Mouse (Mus musculus): Measurements from ENCODE around the gene Nr1i2.
"Not testable (repeated sequence)": the region's sequence is repeated elsewhere in the genome, so short reads cannot be mapped to it uniquely, and the experiment has no call there.

Nr1i2 gene

DNA sequence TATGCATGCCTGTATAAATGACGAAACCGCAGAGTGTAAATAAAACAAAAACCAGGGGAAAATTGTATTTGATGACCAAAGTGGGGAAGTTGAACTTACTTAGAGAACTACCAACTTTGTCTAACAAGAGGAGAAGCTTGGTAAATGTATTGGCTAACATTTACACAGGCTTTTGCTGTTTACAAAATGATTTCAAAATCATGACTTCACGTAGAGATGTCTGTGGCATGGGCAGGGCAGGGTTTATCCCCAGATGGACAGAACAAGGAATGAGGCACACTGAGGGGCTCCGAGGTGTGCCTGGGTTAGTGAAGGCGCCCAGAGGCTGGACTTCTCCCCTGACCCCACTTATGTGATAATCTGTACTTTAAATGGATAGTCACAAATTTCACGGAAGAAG is 7.3 kb downstream of the Nr1i2 start:
- DNase-seq (ENCODE audit: low spot score), result no peak

DNA sequence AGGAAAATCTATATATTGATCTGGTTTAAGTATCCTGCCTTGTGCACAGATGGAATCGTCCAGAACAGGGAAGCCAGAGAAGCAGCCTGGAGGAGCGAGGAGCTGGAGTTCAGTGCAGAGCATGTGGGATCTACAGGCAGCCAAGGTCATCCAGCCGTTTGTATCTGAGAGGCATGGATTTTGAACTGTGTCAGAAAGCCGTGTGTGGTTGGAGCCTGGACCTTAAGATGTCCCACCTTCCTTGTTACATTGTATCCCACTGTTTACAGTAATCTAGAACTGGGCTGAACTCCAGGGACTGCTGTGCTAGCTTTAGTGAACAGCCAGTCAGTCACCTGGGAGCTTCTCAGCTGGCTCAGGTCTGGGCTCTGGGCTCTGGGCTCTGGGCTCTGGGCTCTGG is 8.1 kb downstream of the Nr1i2 start:
- DNase-seq (ENCODE audit: low spot score), result no peak

DNA sequence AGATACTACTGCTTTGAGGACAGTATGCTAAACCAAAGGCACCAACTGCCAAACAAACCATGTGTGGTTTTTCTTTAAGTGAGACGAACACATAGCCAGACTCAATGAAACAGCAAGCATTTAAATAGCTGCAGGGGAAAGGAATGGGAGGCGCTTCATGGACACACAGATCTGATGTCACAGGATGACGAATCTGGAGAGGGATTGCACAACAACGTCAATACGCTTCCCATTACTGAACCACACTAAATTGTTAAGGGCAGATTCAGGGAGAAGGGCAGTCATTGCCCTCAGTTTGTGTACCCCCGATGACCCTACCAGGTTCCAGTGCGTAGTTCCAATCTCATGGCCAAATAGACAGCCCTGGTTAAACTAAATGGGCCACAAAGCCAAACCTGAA is 8.8 kb downstream of the Nr1i2 start:
- DNase-seq (ENCODE audit: low spot score), result no peak

DNA sequence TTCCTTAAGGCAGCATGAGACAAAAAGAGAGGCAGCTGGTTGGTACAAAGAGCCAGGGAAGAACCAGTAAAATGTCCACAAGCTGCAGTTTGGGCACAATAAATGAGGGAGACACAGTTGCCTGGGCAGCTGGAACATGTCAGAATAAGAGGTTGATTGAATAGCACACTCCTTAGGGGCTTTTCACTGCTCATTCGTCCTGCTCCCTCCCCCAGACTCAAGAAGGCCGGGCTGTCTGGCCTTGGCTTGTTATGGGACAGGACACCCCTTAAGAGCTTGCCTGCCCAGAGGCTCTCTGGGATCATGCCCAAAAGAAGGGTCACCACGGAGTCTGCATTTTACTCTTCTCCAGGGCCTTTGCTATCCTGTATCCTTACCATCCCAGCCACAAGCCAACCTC is 11.3 kb downstream of the Nr1i2 start:
- DNase-seq (ENCODE audit: low spot score), result no peak

DNA sequence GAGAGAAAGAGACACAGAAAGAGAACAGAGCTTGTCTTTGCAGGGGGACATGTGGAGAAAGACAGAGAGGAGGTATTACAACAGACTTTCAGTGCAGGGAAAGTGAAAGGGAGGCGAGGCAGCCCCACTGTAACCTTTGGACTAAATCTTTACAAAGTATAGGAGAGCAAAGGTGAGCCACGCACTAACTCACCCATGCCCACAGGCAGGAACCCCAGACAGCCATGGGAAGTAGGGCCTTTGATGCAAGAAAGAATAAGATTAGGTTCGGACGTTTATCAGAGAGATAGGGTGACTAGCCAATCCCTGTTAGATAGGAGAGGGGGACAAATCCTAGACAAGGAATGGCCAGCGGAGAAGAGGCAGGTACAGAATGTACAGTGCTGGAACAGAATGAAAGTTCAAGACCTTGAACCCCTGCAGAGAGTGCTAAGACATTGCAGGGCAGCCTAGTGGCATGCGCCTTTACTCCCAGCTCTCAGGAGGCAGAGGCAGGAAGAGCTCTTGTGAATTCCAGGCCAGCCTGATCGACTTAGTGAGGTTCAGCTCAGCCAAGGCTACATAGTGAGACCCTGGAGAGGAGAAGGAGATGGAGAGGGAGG is 12.0 kb downstream of the Nr1i2 start:
- no peak for DNase-seq (ENCODE audit: low spot score)

DNA sequence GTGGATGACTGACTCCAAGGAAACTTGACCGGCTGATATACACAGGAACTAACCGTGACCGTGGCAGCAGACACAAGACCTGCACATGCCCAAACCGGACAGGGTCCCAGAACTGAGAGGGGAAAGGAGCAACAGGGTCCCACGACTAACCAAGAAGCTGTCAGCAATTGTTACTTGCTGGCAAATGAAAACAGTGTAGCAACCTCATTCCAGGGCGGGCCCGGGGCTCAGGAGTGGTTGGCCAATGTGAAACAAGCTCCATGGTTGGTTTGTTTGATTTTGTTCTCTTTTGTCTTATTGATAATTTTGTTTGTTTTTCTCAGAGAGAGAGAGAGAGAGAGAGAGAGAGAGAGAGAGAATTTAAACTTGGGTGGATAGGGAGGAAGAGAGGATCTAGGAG is 13.7 kb downstream of the Nr1i2 start:
- no peak for DNase-seq (ENCODE audit: low spot score)

DNA sequence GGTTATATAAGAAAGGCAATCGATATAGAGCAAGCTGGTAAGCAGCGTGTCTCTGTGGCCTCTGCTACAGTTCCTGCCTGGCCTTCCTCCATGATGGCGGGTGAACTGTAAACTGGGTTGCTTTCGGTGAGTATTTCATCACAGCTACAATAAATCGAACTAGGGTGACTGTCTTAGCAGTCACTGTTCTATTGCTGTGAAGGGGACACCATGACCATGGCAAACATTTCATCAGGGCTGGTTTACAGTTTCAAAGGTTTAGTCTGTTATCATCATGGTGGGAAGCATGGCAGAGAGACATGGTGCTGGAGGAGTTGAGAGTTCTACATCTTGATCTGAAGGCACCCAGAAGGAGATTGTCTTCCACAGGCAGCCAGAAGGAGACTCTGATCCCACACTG is 14.8 kb downstream of the Nr1i2 start:
- DNase-seq (ENCODE audit: low spot score), result no peak

DNA sequence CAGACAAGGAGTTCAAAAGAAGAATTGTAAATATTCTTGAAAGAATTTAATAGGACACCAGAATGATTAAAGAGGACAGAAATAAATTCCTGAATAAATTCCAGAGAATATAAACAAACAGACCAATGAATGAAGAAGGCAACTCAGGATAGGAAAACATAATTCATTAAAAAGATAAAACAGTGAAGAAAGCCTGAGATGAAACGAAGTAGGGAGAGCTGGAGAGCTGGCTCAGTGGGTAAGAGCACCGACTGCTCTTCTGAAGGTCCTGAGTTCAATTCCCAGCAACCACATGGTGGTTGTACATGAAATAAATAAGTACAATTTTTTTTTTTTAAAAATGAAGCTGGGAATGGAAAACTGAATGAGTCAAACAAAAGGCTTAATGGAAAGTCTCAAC is 19.9 kb downstream of the Nr1i2 start:
- no peak for DNase-seq (ENCODE audit: low spot score)

DNA sequence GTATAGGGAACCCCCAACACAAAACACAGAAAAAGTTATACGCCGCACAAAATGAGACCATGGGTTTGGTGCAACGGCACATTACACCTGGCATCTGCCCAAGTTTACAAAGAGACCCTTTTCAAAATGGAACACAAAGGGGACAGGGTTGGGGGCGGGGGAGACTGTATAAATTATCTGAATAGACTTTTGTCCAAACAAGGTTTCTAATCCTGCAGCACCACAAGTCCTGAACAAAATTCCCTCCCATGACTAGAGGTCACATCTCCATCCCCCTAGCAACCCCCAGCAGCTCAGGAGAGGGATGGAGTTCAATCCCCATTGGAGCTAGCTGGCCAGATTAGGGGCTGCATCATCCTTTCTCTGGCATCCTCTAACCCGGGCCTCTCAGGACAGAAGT is 22.1 kb downstream of the Nr1i2 start:
- no peak for DNase-seq (ENCODE audit: low spot score)

DNA sequence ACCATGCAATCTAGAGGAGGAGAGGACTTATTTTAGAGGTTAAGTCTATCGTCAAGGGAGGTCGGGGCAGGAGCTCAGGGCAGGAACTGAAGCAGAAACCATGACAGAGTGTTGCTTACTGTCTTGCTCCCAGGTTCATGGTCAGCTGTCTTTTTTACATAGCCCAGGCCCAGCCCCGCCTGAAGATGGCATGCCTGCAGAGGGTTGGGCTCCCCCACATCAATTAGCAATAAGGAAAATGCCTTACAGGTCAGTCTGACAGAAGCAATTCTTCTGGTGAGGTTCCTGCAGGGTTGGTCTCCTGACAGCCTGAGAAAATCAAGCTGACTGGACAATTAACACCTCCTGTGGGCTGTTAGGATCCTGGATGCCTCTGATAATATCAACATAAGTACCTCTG is 23.0 kb downstream of the Nr1i2 start:
- no peak for DNase-seq (ENCODE audit: low spot score)

DNA sequence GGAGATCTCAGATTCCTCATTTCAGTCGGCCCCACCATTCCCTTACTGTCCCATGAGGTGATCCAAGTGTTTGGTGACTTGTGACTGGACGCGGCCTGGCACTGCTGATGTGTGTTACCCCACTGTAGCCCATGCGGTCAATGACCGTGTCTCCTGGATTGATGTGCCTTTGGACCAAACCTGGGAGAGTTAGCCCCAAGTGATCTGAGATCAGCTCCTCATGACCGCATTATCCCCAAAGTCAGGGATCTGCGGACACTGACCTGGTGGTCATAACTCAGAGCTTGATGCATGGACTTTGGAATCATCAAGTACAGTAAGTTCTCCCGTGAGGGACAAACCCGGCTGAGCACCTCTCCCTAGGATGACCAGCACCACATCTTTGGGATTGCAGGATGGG is 38.7 kb downstream of the Nr1i2 start:
- DNase-seq (ENCODE audit: low spot score), result no peak

DNA sequence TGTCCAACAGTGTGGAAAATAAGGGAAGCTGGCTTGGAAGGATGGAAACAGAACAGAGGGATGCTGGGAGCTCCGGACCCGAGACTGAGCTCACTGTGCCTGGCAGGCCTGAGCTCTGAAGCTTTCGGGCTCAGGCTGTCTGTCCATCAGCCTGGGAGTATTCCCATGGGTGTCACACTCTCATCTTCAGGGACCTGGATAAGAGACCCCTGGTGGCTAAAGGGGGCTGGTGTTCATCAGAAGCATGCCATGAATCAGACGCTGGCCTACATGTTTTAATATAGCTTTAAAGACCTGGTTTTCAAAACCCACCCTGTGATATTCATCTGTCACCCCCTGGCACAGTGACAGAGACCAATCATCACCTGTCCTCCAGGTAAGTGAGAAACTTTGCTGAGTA is 39.5 kb downstream of the Nr1i2 start:
- DNase-seq (ENCODE audit: low spot score), result no peak

DNA sequence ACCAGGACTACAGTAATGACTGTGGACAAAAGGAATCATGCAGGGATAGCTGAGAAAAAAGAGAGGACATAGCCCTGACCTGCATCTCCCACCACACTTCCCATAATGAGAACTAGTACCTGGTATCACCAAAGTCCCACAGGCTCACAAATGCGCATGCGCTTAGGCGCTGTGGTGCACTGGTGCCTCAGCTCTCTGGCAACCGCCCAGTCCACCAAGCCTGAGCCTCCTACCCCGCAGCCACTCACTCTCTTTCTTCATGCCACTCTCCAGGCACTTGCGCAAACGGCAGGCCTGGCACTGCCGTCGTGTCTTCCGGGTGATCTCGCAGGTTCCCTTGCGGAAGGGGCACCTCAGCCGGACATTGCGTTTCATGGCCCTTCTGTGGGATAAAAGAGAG is 40.6 kb downstream of the Nr1i2 start:
- no peak for DNase-seq (ENCODE audit: low spot score)

DNA sequence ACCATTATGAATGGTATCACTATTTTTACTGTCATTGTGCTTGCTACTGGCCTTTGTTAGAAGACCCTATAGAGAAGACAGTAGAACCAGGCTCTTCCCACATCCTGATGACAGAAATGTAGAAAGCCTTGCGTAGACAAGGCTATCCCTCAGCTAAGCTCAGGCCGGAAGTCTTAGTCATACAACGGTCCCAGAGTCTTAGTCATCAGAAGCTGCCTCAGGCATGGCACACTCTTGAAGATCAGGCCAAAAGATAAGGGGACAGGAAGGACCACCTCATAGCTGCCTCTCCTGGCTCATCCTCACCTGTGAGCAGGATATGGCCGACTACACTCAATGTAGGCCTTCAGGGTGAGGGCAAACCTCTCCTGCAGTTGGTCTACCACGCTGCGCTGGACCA is 44.2 kb downstream of the Nr1i2 start:
- no peak for DNase-seq (ENCODE audit: low spot score)

DNA sequence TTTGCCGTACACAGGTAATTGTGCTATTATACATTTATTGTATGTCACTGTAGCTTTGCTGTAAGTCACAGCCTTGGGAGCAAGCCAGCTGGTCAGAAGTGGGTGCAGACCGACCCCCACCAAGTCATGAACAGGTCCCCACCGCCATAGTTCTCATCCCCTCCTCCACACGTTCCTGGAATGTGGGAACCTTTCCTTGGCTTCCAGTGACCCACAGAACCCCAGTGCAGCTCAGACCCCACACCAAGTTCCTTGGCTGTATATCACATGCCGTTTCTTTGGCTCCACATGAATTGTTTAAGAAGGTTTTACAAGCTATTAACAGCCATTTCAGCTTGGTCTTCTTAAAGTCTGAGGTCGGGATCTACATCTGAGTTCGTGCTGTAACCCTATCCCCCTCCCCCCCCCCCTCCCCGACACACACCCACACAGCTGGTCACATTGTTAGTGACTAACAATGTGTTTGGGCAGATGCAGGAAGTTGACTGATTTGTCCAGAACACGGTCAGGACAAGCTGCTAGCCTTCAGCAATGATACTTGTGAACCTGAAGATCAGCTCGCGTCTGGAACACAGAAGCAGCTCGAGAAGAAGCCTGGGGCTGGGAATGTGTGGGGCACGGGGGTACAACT is 46.2 kb downstream of the Nr1i2 start:
- no peak for DNase-seq (ENCODE audit: low spot score)

DNA sequence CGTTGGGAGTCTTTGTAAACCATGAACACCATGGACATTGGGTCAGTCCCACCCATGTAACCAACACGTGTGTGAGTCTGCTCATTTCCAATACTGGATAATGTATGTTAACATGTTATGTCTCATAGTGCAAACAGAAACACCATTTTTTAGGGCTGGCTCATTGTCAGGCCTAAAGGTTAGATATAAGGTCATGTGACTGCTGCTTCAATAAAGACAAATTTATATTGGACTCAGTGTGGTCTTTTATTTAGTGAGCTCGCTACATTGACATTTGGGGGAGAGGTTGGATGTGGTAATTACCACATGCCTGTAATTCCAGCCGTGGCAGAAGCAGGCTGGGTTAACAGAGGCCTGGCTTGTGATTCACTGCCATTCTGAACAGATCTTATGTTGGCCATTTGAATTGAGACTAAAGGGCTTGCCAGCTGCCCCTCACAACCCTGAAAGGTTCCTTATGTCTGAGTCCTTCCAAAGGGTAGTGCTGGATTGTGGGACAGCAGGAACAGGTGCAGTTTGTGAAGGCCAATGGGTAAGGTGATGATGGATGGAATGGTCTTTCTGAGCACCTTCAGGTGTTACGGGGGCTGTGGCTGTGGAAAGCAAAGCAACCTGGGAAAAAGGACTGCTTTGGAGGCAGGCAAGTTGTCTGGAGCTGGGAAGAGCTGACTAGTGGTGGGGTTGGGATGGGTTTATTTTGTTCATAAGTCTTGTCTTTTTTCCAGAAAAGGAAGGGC is 48.6 kb downstream of the Nr1i2 start:
- DNase-seq (ENCODE audit: low spot score), result no peak

DNA sequence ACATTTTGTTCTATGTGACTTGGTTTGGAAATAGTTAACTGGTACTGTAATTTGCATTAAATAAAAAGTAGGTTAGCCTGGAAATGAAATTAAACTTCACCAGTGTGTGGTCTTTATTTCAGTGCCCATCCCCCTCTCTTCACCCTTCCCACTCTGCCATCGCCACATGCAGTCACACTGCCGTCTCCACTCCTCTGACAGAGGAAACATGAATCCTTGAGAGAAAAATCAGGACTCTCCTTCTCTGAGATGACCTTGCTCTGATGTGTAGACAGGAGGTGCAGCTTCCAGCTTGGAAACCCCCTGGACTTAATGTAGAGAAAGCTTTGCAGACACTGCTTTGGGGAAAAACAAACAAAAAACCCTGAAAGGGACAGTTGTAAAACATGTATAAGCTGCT is 49.2 kb downstream of the Nr1i2 start:
- no peak for DNase-seq (ENCODE audit: low spot score)

DNA sequence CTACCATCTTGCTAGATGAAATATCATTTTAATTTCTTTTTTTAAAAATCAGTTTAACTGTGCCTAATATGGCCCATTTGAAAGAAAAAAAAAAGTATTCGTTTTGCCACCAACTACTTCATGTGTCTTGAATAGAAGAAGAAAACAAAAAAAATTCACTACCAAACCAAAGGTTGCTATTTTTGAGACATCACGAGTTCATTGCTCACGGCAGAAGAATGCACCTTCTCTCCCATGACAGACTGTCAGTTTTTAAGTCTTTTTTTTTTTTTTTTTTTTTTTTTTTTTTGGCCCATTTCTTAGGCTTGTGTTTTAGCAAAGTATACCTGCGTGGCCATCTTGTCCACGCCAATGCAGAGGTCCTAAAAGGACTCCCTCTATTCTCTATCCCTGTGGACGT is 50.5 kb downstream of the Nr1i2 start:
- DNase-seq (ENCODE audit: low spot score), result no peak

DNA sequence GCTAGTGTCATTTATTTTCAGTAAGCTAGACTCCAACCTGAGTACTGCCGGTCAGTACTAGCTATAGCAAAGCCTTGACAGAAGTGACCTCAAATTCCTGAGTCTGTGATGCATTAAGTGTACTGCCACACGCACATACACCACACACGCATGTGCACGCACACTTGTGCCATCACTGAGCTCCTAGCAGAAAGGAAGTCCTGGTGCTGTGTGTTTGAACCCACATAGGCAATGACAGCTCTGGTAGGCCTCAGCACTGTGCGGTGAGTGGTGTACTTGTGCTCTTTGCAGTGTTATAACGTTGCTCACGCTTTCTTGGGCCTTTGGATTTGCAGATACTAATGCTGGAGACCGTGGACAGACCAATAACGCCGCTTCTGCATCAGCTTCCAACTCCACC is 54.5 kb downstream of the Nr1i2 start:
- no peak for DNase-seq (ENCODE audit: low spot score)

DNA sequence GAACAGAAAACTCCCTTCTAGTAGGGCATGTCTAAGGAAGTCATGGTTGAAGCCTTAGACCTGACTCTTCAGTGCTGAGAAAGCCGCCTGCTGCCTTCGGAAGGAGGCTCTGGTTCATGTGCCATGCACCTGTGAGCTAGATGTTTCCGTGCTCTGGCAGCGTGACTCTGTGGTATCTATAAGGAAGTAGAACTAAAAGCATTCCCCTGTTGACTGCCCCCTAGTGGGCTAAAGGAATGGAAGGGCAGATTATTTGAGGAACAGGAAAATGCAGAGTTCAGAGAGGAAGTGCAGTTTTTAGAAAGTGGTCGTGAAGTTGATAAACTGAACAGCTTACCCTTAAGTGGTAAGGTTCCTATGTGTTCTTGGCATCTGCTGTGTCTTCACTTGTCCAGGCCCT is 54.9 kb downstream of the Nr1i2 start:
- DNase-seq (ENCODE audit: low spot score), result peak; percentile 49

DNA sequence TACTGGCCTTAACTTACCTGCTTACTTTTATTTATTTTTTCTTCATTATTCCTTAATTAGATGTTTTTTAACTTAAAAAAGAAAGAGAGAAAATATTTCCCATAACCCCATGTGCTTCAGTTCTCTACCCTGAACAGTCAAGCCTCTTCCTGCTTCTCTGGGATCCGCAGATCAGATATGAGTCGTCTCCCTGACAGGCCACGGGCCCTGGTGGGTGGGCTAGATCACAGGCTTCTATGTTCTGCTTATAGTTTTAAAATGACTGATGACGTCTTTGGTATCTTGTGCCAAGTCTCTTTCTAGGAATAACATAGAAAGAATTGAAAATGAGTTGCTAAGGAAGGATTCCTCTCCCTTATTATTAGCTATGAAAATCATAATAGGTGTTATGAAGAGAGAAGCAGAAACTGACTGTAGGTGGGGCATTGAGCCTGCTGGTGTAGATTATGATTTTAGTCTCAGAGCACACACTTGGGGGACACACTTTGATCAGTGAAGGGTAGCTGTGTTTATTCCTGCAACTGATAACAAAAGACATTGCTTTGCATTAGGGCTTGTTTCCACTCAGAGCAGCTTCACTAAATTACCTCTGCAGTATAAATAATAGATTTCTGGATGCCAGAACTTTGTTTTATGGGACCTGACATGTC is 57.6 kb downstream of the Nr1i2 start:
- DNase-seq (ENCODE audit: low spot score), result no peak

DNA sequence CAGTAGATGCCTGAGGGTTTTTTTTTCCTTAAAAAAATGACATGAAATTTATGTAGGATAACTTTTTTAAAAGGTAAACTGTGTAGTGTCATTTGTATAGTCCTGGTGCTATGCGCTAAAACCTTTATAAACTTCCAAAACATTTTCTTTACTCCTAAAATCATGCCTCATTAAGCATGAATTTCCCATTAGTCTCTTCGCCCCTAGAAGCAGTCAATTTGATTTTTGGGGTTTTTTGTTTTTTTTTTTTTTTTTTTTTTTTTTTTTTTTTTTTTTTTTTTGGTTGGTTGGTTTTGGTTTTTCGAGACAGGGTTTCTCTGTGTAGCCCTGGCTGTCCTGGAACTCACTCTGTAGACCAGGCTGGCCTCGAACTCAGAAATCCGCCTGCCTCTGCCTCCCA is 72.1 kb downstream of the Nr1i2 start:
- not testable (repeated sequence) for DNase-seq (ENCODE audit: low spot score)

DNA sequence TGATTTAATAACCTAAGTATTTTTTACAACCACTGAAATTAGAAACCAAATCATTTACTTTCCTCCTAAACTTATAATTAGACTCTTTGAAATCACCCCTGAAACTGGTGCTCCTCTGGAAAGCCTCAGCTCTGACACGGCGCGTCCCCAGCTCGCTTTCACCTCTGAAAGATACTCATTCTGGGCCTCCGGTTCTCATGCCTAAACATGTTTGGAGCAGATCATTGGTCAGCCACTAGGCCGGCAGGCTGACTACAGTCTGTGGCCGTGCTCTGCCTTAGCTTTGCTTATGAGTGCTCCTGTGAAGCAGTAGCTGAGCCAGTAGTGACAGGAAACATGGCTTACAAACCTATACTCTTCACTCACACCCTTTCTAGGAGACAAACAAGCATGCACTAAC is 89.4 kb downstream of the Nr1i2 start:
- DNase-seq (ENCODE audit: low spot score), result no peak
